Mouse (Mus musculus) liver, adult 2 months (tissue): ENCODE measurements around the gene Scnn1b.

Experiments used
- CTCF ChIP-seq: fragments of 200-500 bp; IDR thresholded peaks from 2 replicates; pipeline ENCODE4 v1.5.1; 2011; ENCODE audit warnings: low read depth, low read length, control low read depth
- POLR2A ChIP-seq: fragments of 200-500 bp; IDR thresholded peaks from 2 replicates; pipeline ENCODE4 v1.6.1; 2011; ENCODE audit warnings: low read length, control low read depth; ENCODE audit not compliant: insufficient read depth; ENCODE audit errors: extremely low read depth

DNA sequence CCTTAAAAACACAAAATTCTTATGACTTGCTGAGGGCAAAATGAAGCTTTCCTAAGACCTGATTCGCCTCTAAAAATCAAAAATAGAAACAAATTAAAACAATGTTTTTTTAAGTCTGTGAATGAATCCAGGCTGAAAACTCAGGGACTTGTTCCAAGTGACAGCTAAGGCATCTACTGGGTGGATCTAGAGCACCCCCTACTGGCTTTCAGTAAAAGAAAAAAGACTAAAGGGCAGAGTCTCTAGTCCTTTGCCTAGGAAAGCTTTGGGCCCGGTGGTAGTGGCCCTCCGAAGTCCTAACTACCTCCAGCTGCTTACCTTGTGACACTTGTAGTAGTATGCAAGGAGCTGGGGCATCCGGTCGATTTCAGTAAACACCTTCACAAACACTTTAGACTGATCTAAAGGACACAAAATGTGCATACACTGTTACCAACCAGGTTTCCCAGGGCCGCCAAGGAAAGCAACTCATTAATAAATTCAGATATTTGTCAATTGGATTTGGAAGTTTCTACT lies 99.1 kb downstream of the Scnn1b start:
- TF ChIP-seq POLR2A (no peak), CTCF (0 out of 2 replicates have a peak, but pooled peaks have one; percentile 15)
